Mouse (Mus musculus) v-Abl transformed pro-B cells (cell line): ENCODE data around the gene Wsb1.
"Not testable (repeated sequence)": the region's sequence is repeated elsewhere in the genome, so short reads cannot be mapped to it uniquely, and the experiment has no call there.

Experiments
- in situ Hi-C, 2 experiments: fragments of 400-800 bp; cut with MboI; formaldehyde crosslinking; loops; one replicate each; pipeline ENCODE4 v1.15.1; 2025; ENCODE audit not compliant: unreplicated experiment in 2 of 2

The Wsb1 gene

DNA sequence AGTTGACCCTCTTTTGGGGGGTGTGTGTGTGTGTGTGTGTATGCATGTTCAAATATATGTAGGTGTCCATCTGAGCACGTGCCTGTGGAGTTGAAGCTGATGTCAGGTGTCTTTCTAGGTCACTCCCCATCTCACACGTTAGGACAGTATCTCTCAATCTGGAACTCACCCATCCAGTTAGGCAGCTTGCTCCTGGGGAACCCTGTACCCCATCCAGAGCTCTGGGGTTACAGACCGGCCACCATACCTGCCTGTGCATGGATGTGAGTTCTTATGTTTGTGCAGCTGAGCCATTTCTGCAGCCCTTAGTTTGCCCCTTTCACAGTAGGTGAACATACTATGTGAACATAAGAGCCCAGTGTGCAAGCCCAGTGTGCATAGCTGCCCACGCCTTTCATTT is 18.6 kb upstream of the Wsb1 start:
- in situ Hi-C loops, result no loop called here

DNA sequence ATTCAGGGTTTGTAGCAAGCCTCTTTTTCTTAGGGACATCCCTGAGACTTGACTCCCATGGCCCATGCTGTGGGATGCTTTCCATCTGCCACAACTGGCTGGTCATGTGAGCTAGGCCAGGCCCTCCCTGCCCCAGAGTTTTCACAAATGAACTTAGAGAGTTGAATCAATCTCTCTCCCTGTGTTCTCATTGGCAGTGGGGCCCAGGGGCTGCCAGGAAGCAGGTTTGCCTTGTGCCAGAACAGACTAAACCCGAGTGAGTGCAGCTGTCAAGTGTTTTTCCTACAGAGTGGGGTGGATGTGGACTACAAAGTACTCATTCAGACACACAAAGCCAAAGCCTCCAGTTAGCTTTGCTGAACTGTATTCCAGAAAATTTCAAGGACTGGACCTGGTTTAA is 12.7 kb upstream of the Wsb1 start:
- in situ Hi-C loops, result no loop called here

DNA sequence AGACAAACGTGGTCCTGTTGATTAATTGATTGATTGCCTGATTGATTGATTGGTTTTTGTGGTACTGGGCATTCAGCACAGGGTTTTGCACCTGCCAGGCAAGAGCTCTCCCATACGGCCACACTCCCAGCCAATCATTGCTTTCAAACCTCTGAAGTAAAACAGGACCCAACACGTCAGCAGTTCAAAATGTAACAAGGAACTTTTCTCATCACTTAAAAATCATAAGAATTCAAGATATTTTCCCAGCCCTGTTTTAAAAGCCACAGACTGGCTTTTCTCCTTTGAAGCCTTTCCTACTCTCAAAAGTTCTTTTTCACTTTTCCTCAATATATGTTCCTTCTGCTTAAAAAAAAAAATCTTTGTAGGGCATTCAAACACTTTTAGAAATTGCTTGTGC is 9.9 kb upstream of the Wsb1 start:
- in situ Hi-C loops, result no loop called here

DNA sequence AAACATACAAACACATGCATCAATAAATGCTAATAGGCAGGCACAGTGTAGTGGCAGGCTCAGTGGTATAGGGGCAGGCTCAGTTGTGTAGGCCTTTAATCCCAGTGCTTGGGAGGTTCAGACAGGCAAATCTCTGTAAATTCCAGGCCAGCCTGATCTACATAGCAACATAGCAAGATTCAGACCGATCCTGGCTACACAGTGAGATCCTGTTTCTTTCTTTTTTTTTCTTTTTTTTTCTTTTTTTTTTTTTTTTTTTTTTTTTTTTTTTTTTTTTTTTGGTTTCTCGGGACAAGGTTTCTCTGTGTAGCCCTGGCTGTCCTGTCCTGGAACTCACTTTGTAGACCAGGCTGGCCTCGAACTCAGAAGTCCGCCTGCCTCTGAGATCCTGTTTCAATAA is 5.7 kb upstream of the Wsb1 start:
- in situ Hi-C loops, result not testable (repeated sequence)

DNA sequence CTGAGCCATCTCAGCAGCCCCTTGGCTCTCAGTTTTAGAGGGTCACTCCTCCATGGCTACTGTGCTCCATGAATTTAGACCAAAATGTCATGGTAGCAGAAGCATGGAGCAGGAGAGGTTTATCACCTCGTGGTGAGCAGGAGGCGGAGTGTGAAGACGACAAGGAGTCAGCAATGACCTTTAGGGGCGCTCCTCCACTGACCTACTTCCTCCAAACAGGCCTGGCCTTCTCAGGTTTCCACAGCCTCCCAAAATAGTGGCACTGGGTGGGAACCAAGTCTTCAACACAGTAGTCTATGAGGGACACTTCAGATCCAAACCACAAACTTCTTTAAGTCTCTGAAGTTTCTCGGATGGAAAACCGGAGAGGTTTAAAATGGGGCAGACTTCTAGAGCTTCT is 4.3 kb upstream of the Wsb1 start:
- in situ Hi-C loops, result no loop called here

DNA sequence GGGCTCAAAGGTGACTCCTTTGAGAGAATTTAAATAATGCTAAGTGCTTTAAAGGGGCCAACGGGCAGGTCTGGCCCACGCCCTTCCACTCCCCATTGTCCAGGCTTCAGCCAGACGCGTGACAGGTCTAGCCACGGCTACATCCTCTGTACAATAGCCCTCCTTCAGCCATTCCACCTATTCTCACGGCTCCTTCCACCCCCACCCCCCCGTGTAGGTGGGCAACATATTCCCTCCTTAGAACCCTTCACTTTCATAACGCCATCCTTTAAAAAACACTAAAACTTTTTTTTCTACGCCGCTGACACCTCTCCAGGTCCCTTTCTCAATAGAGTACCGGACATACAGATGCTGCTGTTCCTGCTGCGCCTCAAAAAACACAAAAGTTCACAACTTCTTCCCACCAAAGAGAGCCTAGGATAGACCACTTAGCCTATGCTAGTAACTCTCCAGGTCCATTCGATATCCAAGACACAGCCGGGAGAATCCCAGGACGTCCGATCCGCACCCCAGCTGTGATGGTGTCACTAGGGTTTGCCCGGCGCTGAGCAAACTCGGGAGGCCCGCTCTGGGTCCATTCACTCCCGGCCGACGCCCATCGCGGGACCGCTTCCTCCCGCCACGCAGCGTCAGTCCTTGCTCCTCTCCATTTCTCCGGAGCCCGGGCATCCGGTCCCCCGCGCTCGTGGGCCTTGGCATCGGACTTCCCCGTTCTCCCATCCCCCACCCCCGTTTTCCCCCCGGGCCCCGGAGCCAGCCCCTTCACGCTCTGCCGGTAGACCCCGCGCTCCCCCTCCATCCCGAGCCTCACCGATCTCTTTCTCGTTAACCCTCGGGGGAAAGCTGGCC is 705 bp downstream of the Wsb1 start:
- in situ Hi-C loops, result no loop called here

DNA sequence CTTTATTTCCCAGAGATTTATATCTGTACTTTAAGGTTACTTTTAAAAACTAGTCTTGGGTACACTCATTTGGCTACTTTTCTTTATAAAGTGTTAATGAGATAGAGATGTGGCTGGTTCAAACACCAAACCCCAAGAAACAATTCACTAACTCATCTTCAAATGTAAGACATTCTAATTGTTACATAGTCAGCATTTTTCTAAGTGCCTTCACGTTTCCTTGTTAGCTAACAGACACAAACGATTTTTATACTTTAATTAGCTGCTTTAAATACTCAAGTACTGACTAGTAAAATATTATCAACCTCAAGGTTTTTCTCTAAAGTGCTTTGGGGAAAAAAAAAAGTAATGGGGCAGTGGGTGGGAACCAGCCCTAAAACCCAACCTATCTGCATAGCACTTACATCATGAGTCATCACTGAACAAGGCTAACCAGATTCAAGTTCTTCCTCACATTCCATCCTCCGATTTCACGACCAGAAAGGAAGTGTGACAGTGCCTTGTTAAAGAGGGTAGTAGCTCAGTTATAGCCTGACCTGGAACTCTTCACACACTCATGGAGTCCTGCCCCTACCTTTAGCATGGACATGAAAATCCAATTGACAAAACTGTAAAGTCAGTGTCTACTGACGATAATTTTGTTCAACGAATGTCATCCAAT is 1.5 kb downstream of the Wsb1 start:
- in situ Hi-C loops, result no loop called here

DNA sequence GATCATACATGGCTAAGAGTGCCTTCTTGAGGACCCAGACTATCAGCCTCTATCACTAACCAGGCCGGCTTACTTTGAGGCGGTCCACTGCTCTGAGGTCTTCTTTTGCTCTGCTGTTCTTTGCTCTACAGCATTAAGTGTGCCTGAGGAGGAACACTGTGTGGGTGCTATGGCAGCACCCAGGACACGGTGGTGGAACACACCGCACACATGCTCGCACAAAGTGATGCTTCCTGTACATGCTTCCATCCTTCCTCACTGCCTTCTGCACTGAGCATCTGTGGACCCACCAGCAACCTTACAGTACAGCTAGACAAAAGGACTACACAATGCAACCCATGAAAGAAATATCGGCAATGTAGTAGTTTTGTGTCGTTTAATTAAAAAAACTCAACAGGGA is 15.4 kb downstream of the Wsb1 start:
- in situ Hi-C loops, result no loop called here

DNA sequence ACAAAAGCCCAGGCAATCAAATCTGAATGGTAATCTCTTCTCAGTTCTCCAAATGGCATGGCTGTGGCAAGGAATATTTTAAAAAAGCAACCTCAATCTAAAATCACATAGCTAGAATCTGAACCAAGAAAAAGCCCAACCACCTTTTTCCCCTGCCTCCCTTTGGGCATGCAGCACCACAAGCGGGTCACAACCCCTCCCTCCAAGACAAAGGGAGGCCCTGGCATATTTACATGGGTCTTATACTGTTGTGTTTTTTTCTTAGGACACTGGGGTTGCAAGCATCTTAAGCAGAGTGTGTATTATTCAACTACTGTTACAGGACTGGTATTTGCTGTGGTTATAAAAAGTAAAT is 16.1 kb downstream of the Wsb1 start:
- in situ Hi-C loops, result no loop called here

DNA sequence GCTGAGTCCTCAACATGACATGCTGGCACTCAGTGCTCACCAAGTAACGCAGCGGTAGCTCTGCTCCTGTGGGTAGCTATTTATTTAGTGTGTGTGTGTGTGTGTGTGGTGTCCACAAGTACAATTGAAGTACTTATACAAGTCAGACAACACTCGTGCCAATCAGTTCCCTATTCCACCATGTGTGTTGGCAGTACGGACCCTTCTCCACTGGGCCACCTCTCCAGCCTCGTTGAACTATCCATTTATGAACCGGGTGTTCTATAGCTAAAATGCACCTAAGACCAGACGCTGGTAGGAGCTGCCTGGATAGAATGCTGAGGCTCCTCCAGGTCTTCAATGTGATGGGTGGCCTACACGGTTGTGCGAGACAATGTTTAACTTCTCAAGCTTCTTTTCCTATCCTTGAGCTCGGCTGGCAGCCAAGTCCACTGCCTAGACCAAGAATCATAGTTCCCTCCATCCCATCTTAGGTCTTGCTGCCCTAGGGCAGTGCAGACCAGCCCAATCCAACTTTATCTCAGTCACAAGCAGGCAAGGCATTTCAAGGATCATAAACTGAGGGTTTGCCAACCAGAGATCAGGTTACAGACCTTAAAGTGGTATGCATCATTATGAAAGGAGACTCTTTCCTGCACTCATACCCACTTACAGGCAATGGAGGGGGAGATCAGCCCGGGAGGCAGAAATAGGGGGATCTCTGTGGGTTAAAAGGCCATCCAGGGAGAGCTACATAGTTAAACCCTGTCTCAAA is 16.6 kb downstream of the Wsb1 start:
- in situ Hi-C loops, result no loop called here

DNA sequence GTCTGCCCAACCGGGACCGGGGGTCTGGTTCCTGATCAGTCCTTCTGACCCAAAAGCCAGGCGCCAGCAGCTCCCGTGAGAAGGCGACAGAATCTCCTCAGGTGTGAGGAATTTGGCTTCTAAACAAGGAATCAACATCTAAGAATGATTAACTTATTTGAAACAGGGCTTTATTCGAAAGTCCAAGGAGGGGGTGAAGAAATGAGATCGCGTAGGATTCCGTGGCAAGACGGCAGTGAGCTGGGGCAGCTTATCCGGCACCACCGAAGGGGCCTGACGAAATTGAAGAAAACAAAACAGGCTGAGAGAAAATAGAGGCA is 24.3 kb downstream of the Wsb1 start:
- in situ Hi-C loops, result no loop called here

DNA sequence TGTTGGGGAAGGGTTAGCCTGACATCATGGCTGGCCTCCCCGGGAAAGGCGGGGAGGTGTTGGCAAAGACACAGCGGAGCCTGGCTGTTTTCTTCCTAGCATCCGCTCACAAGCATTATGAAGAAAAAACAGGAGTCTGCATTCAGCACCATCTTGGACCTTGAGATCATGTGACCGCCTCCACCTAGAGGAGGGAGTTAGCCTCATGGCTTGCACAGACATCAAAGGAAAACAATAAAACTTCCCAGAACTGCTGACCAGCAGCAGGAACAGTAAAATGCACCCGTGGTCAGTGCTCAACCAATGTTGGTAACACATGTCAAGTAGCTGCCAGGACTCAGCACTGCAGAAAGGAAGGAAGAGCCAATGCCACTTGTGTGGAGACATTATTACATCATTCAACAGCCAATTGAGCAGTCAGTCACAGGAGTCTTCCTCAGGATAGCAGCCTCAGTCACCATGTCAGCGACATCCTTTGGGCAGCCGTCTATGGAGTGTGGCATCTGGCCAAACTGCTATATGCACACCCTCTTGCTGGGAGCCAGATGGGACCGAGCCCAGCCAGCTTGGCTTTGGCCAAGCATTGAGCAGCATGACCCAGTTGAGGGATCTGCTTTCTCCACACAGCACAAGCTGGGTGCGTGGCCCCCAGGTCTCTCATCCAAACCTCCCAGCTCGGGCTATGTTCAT is 24.8 kb downstream of the Wsb1 start:
- in situ Hi-C loops, result loop anchor here (5.0 to 10.0 kb wide), 4 partner anchors 168 to 458 kb away; no protein-coding TSS in a partner anchor

DNA sequence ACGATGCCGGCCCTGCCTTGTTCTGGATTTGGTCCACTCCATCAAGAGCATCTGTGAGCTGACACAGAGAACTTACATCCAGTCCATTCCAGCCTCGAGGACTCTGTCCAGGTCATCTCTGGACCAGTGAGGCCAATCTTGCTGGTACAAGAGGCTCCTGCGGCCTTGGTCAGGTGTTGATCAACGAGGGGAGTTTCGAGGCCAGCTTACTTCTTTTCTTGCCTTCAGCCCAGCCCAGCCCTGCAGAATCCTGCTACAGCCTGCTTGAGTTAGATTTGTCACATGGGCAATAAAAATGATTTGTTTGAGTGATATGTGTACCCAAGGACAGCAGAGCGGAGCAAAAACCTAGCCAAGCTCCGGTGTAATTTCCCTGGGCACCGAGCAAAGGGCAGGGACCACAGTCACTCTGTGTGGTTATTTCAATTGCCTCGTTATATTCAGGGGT is 25.4 kb downstream of the Wsb1 start:
- in situ Hi-C loops, result loop anchor here (5.0 to 10.0 kb wide), 4 partner anchors 168 to 458 kb away; no protein-coding TSS in a partner anchor

DNA sequence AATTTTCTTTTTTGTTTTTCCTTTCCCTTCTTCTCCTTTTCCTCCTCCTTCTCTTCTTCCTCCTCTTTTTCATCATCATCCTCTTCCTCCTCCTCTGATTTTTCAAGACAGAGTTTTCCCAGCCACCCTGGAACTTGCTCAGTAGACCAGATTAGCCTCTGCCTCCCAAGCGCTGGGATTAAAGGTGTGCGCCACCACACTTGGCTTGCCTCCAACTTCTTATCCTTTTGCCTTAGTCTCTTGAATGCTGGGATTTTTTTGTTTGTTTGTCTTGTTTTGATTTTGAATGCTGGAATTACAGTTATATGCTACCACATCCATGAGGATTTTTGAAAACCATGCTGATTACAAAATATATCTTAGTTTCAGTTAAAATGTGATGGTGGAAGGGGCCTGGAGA is 26.4 kb downstream of the Wsb1 start:
- in situ Hi-C loops, result loop anchor here (5.0 to 10.0 kb wide), 4 partner anchors 169 to 459 kb away; no protein-coding TSS in a partner anchor

DNA sequence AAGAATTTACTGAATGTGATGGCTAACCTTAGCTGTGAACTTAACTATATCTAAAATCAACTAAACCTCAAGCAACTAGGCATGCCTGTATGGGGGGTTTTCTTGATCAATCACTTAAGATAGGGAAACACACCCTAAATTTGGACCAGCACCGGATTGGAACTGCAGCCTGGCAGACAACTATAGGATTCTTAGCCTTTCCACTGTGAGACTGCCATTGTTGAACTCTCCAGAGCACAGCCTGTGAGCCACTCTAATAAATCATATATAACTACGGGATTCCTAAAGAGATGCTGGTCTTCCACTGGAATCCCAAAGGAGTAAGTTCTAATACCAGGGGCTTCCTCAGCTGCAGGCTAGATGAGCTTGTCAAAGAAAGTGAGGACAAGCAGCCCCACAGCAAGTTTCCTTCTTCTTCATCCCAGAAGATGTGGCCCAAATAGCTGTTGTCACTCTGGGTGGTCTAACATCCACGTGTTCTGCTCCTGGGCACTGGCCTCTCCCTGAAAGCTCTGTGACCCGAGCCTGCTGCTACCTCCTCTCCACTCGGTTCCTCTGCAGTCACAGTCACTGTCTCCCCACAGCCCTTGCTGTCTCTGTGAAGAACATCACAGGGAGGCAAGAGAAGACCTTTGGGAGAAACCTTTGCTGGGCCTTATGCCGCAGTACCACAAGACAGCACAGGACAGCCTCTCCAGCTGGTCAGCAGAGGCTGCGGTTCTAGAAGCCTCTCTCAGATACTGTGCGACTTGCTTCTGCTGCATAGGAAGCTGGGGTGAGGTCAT is 28.9 kb downstream of the Wsb1 start:
- in situ Hi-C loops, result loop anchor here (5.0 to 10.0 kb wide), 4 partner anchors 172 to 462 kb away; no protein-coding TSS in a partner anchor

DNA sequence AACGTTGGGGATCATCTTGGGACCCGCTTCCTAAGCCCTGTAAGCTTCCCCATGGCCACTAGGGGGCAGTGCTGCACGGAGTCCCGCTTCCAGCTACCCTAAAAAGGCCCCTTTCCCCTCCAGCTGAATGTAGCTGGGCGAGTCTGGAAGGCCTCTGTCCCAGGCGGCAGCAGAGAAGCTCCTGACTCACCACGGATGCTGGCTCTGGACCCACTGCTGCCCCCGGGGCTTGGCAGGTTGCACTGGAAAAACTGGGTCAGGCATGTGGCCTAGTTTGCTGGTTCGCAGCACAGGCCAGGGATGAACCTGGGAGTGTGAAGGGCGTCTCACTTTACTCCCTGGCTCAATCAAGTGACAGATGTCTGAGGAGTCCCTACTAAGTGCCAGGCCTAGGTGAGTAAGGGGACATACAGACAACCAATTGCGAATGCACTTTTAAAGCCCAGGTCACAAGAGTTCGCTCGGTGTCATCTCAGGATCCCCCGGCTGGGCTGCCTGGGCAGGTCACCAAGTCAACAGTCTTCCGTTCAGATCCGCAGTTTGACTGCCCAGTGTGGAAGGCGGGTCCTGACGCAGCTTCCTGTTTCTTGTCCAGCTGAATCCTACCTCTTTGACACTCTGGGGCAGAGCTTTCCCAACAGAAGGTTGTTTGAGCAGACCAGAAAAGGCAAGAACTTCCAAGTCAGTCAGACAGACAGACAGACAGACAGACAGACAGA is 29.8 kb downstream of the Wsb1 start:
- in situ Hi-C loops, result loop anchor here (5.0 to 10.0 kb wide), 7 partner anchors 68 to 463 kb away; partner anchors contain the start of gene Gm9964 (in 1 of the 2)

DNA sequence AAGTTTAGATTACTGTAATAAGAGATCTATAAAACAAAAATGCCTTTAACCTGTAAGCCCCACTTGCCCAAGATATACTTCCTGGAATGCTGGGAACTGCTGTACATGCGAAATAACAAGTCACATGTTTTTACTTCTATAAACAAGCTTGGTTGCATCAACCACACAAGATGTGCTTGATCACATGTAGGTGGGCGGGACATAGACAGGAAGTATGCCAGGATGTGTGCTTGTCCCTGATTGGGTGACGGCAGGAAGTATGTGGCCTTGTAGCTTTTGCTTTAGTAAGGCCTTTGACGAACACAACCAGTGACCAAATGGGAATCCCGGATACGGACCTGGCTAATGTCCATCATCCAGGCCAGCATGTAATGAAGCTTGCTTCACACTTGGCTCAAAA is 31.1 kb downstream of the Wsb1 start:
- in situ Hi-C loops, result loop anchor here (5.0 to 10.0 kb wide), 6 partner anchors 69 to 461 kb away; partner anchors contain the start of gene Gm9964 (in 1 of the 2)

DNA sequence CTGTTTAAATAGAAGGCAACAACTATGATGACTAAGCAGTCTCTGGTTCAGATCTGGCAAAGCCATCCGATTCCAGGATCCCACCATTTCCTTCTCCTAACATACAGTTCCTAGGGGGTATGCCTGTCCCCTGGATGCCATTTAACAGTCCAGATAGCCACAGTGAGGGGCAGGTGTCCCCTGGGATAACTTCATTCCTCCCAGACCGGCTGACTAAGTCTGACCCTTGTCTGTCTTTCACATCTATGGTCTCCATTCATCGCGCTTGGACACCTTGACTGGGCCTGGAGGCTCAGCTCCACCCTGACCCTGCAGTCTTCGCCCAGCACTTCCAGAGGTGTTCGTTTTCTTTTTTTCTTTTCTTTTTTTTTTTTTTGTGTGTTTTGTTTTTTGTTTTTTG is 31.8 kb downstream of the Wsb1 start:
- in situ Hi-C loops, result loop anchor here (5.0 to 10.0 kb wide), 6 partner anchors 70 to 462 kb away; partner anchors contain the start of gene Gm9964 (in 1 of the 2)

DNA sequence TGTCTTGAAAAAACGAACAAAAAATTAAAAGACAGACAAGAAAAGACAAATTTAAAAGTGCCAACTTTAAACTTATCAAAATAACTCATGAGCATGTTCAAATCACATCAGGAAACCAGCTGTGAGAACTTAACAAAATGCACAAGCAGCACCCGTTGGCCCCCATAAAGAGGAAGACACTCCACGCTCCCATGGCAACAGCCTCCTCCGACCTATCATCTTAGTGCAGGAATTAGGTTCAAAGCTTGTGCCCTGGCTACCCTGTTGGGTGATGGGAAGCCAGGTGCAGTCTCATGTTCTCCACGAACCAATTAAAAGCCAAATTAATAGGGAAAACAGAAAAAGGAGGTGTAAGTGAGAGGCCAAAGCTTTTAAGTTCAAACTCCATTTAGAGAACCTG is 32.8 kb downstream of the Wsb1 start:
- in situ Hi-C loops, result loop anchor here (5.0 to 10.0 kb wide), 6 partner anchors 71 to 463 kb away; partner anchors contain the start of gene Gm9964 (in 1 of the 2)
